Comparison of ENCODE assay signal across 25 mouse cellular contexts in the genomic region with DNA sequence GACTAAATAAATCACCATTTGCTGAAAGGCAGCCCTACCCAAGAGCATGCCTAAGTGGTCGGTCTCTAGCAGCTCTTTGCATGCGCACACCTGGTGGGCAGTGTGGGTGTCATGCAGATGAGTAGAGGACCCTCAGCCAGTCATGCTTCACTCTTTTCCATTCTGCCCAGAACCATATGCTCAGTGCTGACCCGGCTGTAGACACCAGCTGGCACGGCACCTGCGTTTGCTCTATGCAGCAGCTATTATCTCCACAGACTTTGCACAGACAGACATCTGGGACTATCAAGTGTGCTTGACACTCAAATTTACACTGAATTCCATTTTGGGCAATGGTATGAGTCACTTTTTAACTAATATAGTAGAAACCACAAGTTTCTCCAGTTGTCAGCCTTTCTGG.
DNase-seq lines count a peak whose midpoint lies in the region; ATAC-seq and TF ChIP-seq lines count a peak whose summit lies in the region.
"Had no signal": no experiment of that assay in that cellular context is flagged by ENCODE, and none has a peak within 500 bp of the region (broad histone marks: within the 10 kb centered on the region; RNA-seq: fewer than 3 reads in every experiment).

No protein-coding gene starts in this region.

- no peaks in the 10 kb centered on the region for H3K4me1 ChIP-seq in forebrain, embryonic 15.5 days
- H3K4me1 ChIP-seq in olfactory bulb, adult 2 months (ENCODE audit: control insufficient read depth, insufficient read depth, low read length): peaks cover 3% of the 10 kb centered on the region
- H3K4me1 ChIP-seq: embryonic facial prominence, embryonic 12.5 days; limb, embryonic 10.5 days; liver, embryonic 15.5 days had no signal

- WGBS in forebrain, embryonic 15.5 days: 72% methylated on average over 5 of the region's 5 CpGs
- WGBS in olfactory bulb, adult 2 months: 60% methylated on average over 5 of the region's 5 CpGs

- no peaks in the 10 kb centered on the region for H3K9me3 ChIP-seq in forebrain, embryonic 15.5 days
- H3K9me3 ChIP-seq: embryonic facial prominence, embryonic 12.5 days; heart, embryonic 13.5 days; limb, embryonic 10.5 days; liver, embryonic 15.5 days had no signal

- peak; percentile 72 for ATAC-seq in forebrain, embryonic 15.5 days (replicated peaks)
- ATAC-seq: CD4-positive, CD25-positive, alpha-beta regulatory T cell, adult 4 months had no signal

- H3K36me3 ChIP-seq in forebrain, embryonic 15.5 days: no peaks in the 10 kb centered on the region
- H3K36me3 ChIP-seq: embryonic facial prominence, embryonic 12.5 days; heart, embryonic 13.5 days; limb, embryonic 10.5 days; liver, embryonic 15.5 days had no signal

- H3K9ac ChIP-seq in forebrain, embryonic 15.5 days (replicated peaks): no peak overlapping the region
- H3K9ac ChIP-seq: embryonic facial prominence, embryonic 12.5 days; heart, embryonic 13.5 days; liver, embryonic 15.5 days had no signal

- TF ChIP-seq CTCF in olfactory bulb, adult 2 months (IDR thresholded peaks at IDR 0.05; ENCODE audit: insufficient read depth, low read depth, low read length): no peak
- no peak for TF ChIP-seq CTCF in gastrocnemius, adult 2 months (IDR thresholded peaks at IDR 0.05)

- peak; percentile 26 to 50 for DNase-seq in cerebellum, postnatal 10 days
- no peak for DNase-seq in cerebellum, postnatal 4 days (ENCODE audit: low spot score in 2 of 2)
- peak; percentile 23 for DNase-seq in left cerebral cortex, postnatal 4 days
- DNase-seq in left cerebral cortex, postnatal 36 days (ENCODE audit: low spot score in 2 of 2): no peak
- no peak for DNase-seq in gastrocnemius, adult 2 months
- DNase-seq in frontal cortex, postnatal 14 days (ENCODE audit: low spot score in 2 of 2): no peak
- DNase-seq: adrenal gland, postnatal 25 days; cerebellum, adult 11-12 months; gastrocnemius, postnatal 14 days; heart, adult 18-20 months; heart, postnatal 14 days; kidney, adult 11 months; layer of hippocampus, adult 9-11 months; liver; lung, postnatal 4 days had no signal

- no peak overlapping the region for H3K4me2 ChIP-seq in forebrain, embryonic 15.5 days (replicated peaks)
- H3K4me2 ChIP-seq: embryonic facial prominence, embryonic 12.5 days; heart, embryonic 13.5 days; liver, embryonic 15.5 days had no signal

- no peak overlapping the region for H3K27ac ChIP-seq in forebrain, embryonic 15.5 days (replicated peaks)
- peak overlapping the region; percentile 62; the same call in 1 of the 2 replicates for H3K27ac ChIP-seq in olfactory bulb, adult 2 months (ENCODE audit: insufficient read depth, low read depth, low read length)
- no peak overlapping the region for H3K27ac ChIP-seq in gastrocnemius, adult 2 months
- H3K27ac ChIP-seq: embryonic facial prominence, embryonic 12.5 days; heart, embryonic 13.5 days; kidney, postnatal 0 days; left cerebral cortex, adult 2 months; limb, embryonic 10.5 days; liver, embryonic 15.5 days; stomach, postnatal 0 days had no signal

- intact Hi-C loops in left cerebral cortex, postnatal 4 days (cut with DNase I): no loop called here
- intact Hi-C loops in left cerebral cortex, postnatal 36 days (cut with DNase I): no loop called here
- intact Hi-C loops in gastrocnemius, adult 2 months (cut with DNase I): no loop called here

- H3K27me3 ChIP-seq in forebrain, embryonic 15.5 days: no peaks in the 10 kb centered on the region
- H3K27me3 ChIP-seq: embryonic facial prominence, embryonic 12.5 days; heart, embryonic 13.5 days; liver, embryonic 15.5 days had no signal

- no peak overlapping the region for H3K4me3 ChIP-seq in forebrain, embryonic 15.5 days
- H3K4me3 ChIP-seq in olfactory bulb, adult 2 months (ENCODE audit: insufficient read depth, low read depth, low read length): no peak overlapping the region
- no peak overlapping the region for H3K4me3 ChIP-seq in gastrocnemius, adult 2 months
- H3K4me3 ChIP-seq: embryonic facial prominence, embryonic 12.5 days; heart, embryonic 13.5 days; left cerebral cortex, adult 2 months; limb, embryonic 10.5 days; liver, embryonic 15.5 days had no signal

- TF ChIP-seq POLR2A in olfactory bulb, adult 2 months (IDR thresholded peaks at IDR 0.05; ENCODE audit: insufficient read depth, low read depth, low read length): no peak

Comparison
In these comparisons a context has a peak if more than half of its experiments do, and no peak if none do; other contexts are left out.
1. DNase-seq: peak in cerebellum, postnatal 10 days (2 of 2) and left cerebral cortex, postnatal 4 days (single experiment); none in cerebellum, postnatal 4 days (0 of 2), left cerebral cortex, postnatal 36 days (0 of 2), gastrocnemius, adult 2 months (single experiment) and frontal cortex, postnatal 14 days (0 of 2).